Mouse (Mus musculus): ENCODE measurements at regions not wholly inside any gene's neighbourhood (a gene's known extent, or its start where the extent isn't known, plus 50 kb on each side); places are given as distances from the start of the nearest gene placed in this dataset.

GRCm38 (mm10) chr13:48042172-48042571, 218.9 kb upstream of the Id4 start:
- no peaks in the 10 kb centered on the region; the same call in 1 of the 2 replicates for H3K4me1 ChIP-seq (ENCODE audit: insufficient read depth, low read length)
- no peaks in the 10 kb centered on the region for H3K9me3 ChIP-seq (ENCODE audit: low read length)
- H3K4me2 ChIP-seq (ENCODE audit: low read depth, low read length, poor library complexity, severe bottlenecking): no peak overlapping the region
- no peak for ATAC-seq (ENCODE audit: low FRiP score)
- H3K27ac ChIP-seq (ENCODE audit: low read depth, low read length): no peak overlapping the region
- no peaks in the 10 kb centered on the region for H3K36me3 ChIP-seq (ENCODE audit: insufficient read depth, low read length)
- H3K9ac ChIP-seq (replicated peaks; ENCODE audit: low read length, poor library complexity, severe bottlenecking): no peak overlapping the region
- H3K27me3 ChIP-seq (ENCODE audit: insufficient read depth, low read length): no peaks in the 10 kb centered on the region
- no peak overlapping the region for H3K4me3 ChIP-seq (ENCODE audit: low read depth, low read length)
- no peak for TF ChIP-seq CTCF (IDR thresholded peaks at IDR 0.05)
- DNase-seq (ENCODE audit: low spot score): no peak
- 37% methylated on average over 4 of the region's 4 CpGs for WGBS

GRCm38 (mm10) chr13:48042572-48042971, 218.5 kb upstream of the Id4 start:
- no peak for TF ChIP-seq CTCF (IDR thresholded peaks at IDR 0.05)
- Histone ChIP-seq H3K4me2 (ENCODE audit: low read depth, low read length, poor library complexity, severe bottlenecking) (no peak overlapping the region), H3K27ac (ENCODE audit: low read depth, low read length) (no peak overlapping the region), H3K9ac (replicated peaks; ENCODE audit: low read length, poor library complexity, severe bottlenecking) (no peak overlapping the region), H3K9me3 (ENCODE audit: low read length) (no peaks in the 10 kb centered on the region), H3K27me3 (ENCODE audit: insufficient read depth, low read length) (no peaks in the 10 kb centered on the region), H3K36me3 (ENCODE audit: insufficient read depth, low read length) (no peaks in the 10 kb centered on the region), H3K4me3 (ENCODE audit: low read depth, low read length) (no peak overlapping the region), H3K4me1 (ENCODE audit: insufficient read depth, low read length) (no peaks in the 10 kb centered on the region; the same call in 1 of the 2 replicates)
- DNase-seq (ENCODE audit: low spot score): no peak
- 64% methylated on average over 6 of the region's 6 CpGs for WGBS
- ATAC-seq (ENCODE audit: low FRiP score): no peak

- no peak for TF ChIP-seq CTCF (IDR thresholded peaks at IDR 0.05)
- peak overlapping the region; percentile 26 for H3K4me2 ChIP-seq (ENCODE audit: low read depth, low read length, poor library complexity, severe bottlenecking)
- no peaks in the 10 kb centered on the region; the same call in 1 of the 2 replicates for H3K4me1 ChIP-seq (ENCODE audit: insufficient read depth, low read length)
- H3K36me3 ChIP-seq (ENCODE audit: insufficient read depth, low read length): no peaks in the 10 kb centered on the region
- no peaks in the 10 kb centered on the region for H3K27me3 ChIP-seq (ENCODE audit: insufficient read depth, low read length)
- WGBS: 52% methylated on average over 25 of the region's 25 CpGs
- H3K9ac ChIP-seq (replicated peaks; ENCODE audit: low read length, poor library complexity, severe bottlenecking): no peak overlapping the region
- H3K27ac ChIP-seq (ENCODE audit: low read depth, low read length): no peak overlapping the region
- H3K9me3 ChIP-seq (ENCODE audit: low read length): no peaks in the 10 kb centered on the region
- H3K4me3 ChIP-seq (ENCODE audit: low read depth, low read length): no peak overlapping the region
- peak; percentile 37 for DNase-seq (ENCODE audit: low spot score)
- ATAC-seq (ENCODE audit: low FRiP score): no peak
These were observed 214.8 kb upstream of the Id4 start for GRCm38 (mm10) chr13:48046201-48046750.

- no peak overlapping the region for H3K4me2 ChIP-seq (ENCODE audit: low read depth, low read length, poor library complexity, severe bottlenecking)
- H3K9me3 ChIP-seq (ENCODE audit: low read length): no peaks in the 10 kb centered on the region
- H3K9ac ChIP-seq (replicated peaks; ENCODE audit: low read length, poor library complexity, severe bottlenecking): no peak overlapping the region
- no peak for ATAC-seq (ENCODE audit: low FRiP score)
- no peaks in the 10 kb centered on the region for H3K27me3 ChIP-seq (ENCODE audit: insufficient read depth, low read length)
- H3K27ac ChIP-seq (ENCODE audit: low read depth, low read length): no peak overlapping the region
- WGBS: 95% methylated on average over 6 of the region's 6 CpGs
- no peak for DNase-seq (ENCODE audit: low spot score)
- H3K4me3 ChIP-seq (ENCODE audit: low read depth, low read length): no peak overlapping the region
- no peaks in the 10 kb centered on the region; the same call in 1 of the 2 replicates for H3K4me1 ChIP-seq (ENCODE audit: insufficient read depth, low read length)
- no peaks in the 10 kb centered on the region for H3K36me3 ChIP-seq (ENCODE audit: insufficient read depth, low read length)
- TF ChIP-seq CTCF (IDR thresholded peaks at IDR 0.05): no peak
These were observed 211.2 kb upstream of the Id4 start for GRCm38 (mm10) chr13:48049796-48050195.

GRCm38 (mm10) chr13:48074630-48075029, 186.4 kb upstream of the Id4 start:
- Histone ChIP-seq H3K4me2 (ENCODE audit: low read depth, low read length, poor library complexity, severe bottlenecking) (no peak overlapping the region), H3K27me3 (ENCODE audit: insufficient read depth, low read length) (no peaks in the 10 kb centered on the region), H3K9me3 (ENCODE audit: low read length) (no peaks in the 10 kb centered on the region), H3K27ac (ENCODE audit: low read depth, low read length) (no peak overlapping the region), H3K9ac (replicated peaks; ENCODE audit: low read length, poor library complexity, severe bottlenecking) (no peak overlapping the region), H3K4me3 (ENCODE audit: low read depth, low read length) (no peak overlapping the region), H3K36me3 (ENCODE audit: insufficient read depth, low read length) (no peaks in the 10 kb centered on the region), H3K4me1 (ENCODE audit: insufficient read depth, low read length) (no peaks in the 10 kb centered on the region)
- no peak for ATAC-seq (ENCODE audit: low FRiP score)
- DNase-seq (ENCODE audit: low spot score): no peak
- no peak for TF ChIP-seq CTCF (IDR thresholded peaks at IDR 0.05)

GRCm38 (mm10) chr13:48075315-48075714, 185.7 kb upstream of the Id4 start:
- 79% methylated on average over 5 of the region's 5 CpGs for WGBS
- ATAC-seq (ENCODE audit: low FRiP score): no peak

More at GRCm38 (mm10) chr13:48075315-48075714, 185.7 kb upstream of the Id4 start:
- H3K36me3 ChIP-seq (ENCODE audit: insufficient read depth, low read length): no peaks in the 10 kb centered on the region
- H3K4me1 ChIP-seq (ENCODE audit: insufficient read depth, low read length): no peaks in the 10 kb centered on the region
- no peaks in the 10 kb centered on the region for H3K9me3 ChIP-seq (ENCODE audit: low read length)
- H3K27ac ChIP-seq (ENCODE audit: low read depth, low read length): no peak overlapping the region
- no peak overlapping the region for H3K4me2 ChIP-seq (ENCODE audit: low read depth, low read length, poor library complexity, severe bottlenecking)
- H3K27me3 ChIP-seq (ENCODE audit: insufficient read depth, low read length): no peaks in the 10 kb centered on the region
- no peak overlapping the region for H3K4me3 ChIP-seq (ENCODE audit: low read depth, low read length)
- no peak for TF ChIP-seq CTCF (IDR thresholded peaks at IDR 0.05)
- no peak for DNase-seq (ENCODE audit: low spot score)
- H3K9ac ChIP-seq (replicated peaks; ENCODE audit: low read length, poor library complexity, severe bottlenecking): no peak overlapping the region

All from midbrain, postnatal 0 days (tissue).